Mouse (Mus musculus) neural tube, embryonic 15.5 days (tissue): ENCODE results near the gene Ctnnd2. TPM values are rescaled to one million over a fixed set of nuclear protein-coding genes. Genes with fewer than 3 reads are reported as not detected.

ENCODE experiments used
- ATAC-seq: fragments of 200-750 bp; cut with Nextera tagmentation; 2 replicates; pipeline ENCODE4 v1.8.0; 2017; ENCODE audit warnings: mild to moderate bottlenecking, moderate TSS enrichment, moderate library complexity; ENCODE audit not compliant: low FRiP score
- H3K27ac ChIP-seq: fragments of 300-500 bp; sonication (generic); replicated peaks from 2 replicates; pipeline ENCODE4 v1.5.1; 2015; ENCODE audit warnings: mild to moderate bottlenecking, inconsistent platforms
- H3K27me3 ChIP-seq: fragments of 300-500 bp; sonication (generic); replicated peaks from 2 replicates; pipeline ENCODE4 v1.6.1; 2015; ENCODE audit warnings: inconsistent platforms
- H3K36me3 ChIP-seq: fragments of 300-500 bp; sonication (generic); 2 replicates; pipeline ENCODE4 v1.6.1; 2015; ENCODE audit warnings: inconsistent platforms
- H3K4me1 ChIP-seq: fragments of 300-500 bp; sonication (generic); 2 replicates; pipeline ENCODE4 v1.6.1; 2015; ENCODE audit warnings: inconsistent platforms
- H3K4me2 ChIP-seq: fragments of 300-500 bp; sonication (generic); 2 replicates; pipeline ENCODE4 v1.6.1; 2015; ENCODE audit warnings: inconsistent platforms, mild to moderate bottlenecking, moderate library complexity
- H3K4me3 ChIP-seq: fragments of 300-500 bp; sonication (generic); replicated peaks from 2 replicates; pipeline ENCODE4 v1.5.1; 2015; ENCODE audit warnings: mild to moderate bottlenecking, inconsistent platforms
- H3K9ac ChIP-seq: fragments of 300-500 bp; sonication (generic); replicated peaks from 2 replicates; pipeline ENCODE4 v1.6.1; 2015; ENCODE audit warnings: mild to moderate bottlenecking, inconsistent platforms
- H3K9me3 ChIP-seq: fragments of 300-500 bp; sonication (generic); replicated peaks from 2 replicates; pipeline ENCODE4 v1.6.1; 2016; ENCODE audit warnings: inconsistent platforms
- WGBS: fragments of 180-500 bp; shearing (Covaris S2); methylation state at CpG from one replicate; pipeline ENCODE4 v1.1.7; 2015; ENCODE audit warnings: mixed read lengths; 5-methylcytosine and 5-hydroxymethylcytosine counted together
- polyA plus RNA-seq: library from polyadenylated mRNA; unstranded; fragments of >200 nt; fragmentation: Nextera tagmentation; extraction: Ambion mirVana; gene quantifications from 2 replicates; pipeline ENCODE4 v1.2.1, GENCODE M21; 2015

The Ctnnd2 gene
- polyA plus RNA-seq, 1 experiment from 2014 or later, result 67.4 TPM

GRCm38 (mm10) chr15:30617932-30618331 lies 445.5 kb downstream of the Ctnnd2 start:
- Histone ChIP-seq H3K27ac (no peak overlapping the region), H3K4me3 (no peak overlapping the region), H3K36me3 (no peaks in the 10 kb centered on the region), H3K4me1 (no peaks in the 10 kb centered on the region), H3K27me3 (no peaks in the 10 kb centered on the region), H3K9ac (no peak overlapping the region), H3K9me3 (no peaks in the 10 kb centered on the region), H3K4me2 (no peak overlapping the region)
- WGBS, result 57% methylated on average over 2 of the region's 2 CpGs
- ATAC-seq, result no peak

- ATAC-seq, result no peak
- Histone ChIP-seq H3K9ac (no peak overlapping the region), H3K4me1 (no peaks in the 10 kb centered on the region), H3K4me3 (no peak overlapping the region), H3K27ac (no peak overlapping the region), H3K4me2 (no peak overlapping the region), H3K36me3 (no peaks in the 10 kb centered on the region), H3K9me3 (no peaks in the 10 kb centered on the region), H3K27me3 (no peaks in the 10 kb centered on the region)
- WGBS, result 58% methylated on average over 3 of the region's 3 CpGs
These were observed 456.1 kb downstream of the Ctnnd2 start for GRCm38 (mm10) chr15:30628524-30628923.

DNA sequence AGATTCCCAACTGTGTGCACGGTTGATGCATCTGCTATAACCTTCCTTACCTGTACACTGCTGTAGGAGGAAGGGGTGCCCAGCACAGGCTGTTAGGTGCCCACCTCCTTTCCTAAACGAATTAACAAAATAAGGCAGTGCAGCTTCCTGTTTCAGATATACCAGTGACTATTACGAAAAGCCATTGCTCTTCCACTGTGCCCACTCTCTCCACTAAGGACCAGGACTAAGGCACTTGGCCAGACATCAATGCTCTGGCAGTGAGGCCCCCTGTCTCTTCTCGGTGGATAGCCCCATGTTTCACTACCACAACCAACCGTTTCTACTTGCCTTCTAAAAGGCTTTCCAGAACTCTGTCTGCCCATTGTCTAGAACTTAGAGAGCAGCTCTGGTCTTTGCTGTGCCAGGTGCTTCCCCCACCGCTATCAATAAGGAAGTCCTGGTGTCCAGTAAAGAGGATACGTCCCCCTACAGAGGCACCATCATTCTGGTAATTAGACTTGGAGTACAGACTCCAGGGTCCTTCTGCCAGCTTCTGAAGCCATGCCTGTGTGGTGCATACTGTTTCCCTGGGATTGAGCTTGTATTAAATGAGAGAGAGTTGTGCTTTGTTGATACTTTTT lies 459.8 kb downstream of the Ctnnd2 start:
- Histone ChIP-seq H3K9ac (no peak overlapping the region), H3K27ac (no peak overlapping the region), H3K9me3 (no peaks in the 10 kb centered on the region), H3K27me3 (no peaks in the 10 kb centered on the region), H3K4me3 (no peak overlapping the region), H3K4me1 (peaks cover 8% of the 10 kb centered on the region; the same call in 1 of the 2 replicates), H3K4me2 (no peak overlapping the region), H3K36me3 (no peaks in the 10 kb centered on the region)
- no peak for ATAC-seq
- WGBS, result 75% methylated on average over 7 of the region's 7 CpGs

- Histone ChIP-seq H3K27ac (no peak overlapping the region), H3K4me3 (no peak overlapping the region)
- no peak for ATAC-seq
These were observed 461.5 kb downstream of the Ctnnd2 start for GRCm38 (mm10) chr15:30633917-30634316.

GRCm38 (mm10) chr15:30634522-30634921 lies 462.1 kb downstream of the Ctnnd2 start:
- ATAC-seq, result peak; percentile 76
- no peak overlapping the region for H3K4me3 ChIP-seq
- no peaks in the 10 kb centered on the region for H3K27me3 ChIP-seq
- no peaks in the 10 kb centered on the region for H3K36me3 ChIP-seq
- 19% methylated on average over 5 of the region's 5 CpGs for WGBS
- H3K4me2 ChIP-seq, result no peak overlapping the region
- no peaks in the 10 kb centered on the region for H3K9me3 ChIP-seq
- peaks cover 8% of the 10 kb centered on the region; the same call in 1 of the 2 replicates for H3K4me1 ChIP-seq
- H3K9ac ChIP-seq, result no peak overlapping the region
- 0 out of 2 replicates have a peak overlapping the region, but pooled peaks have one; percentile 7 for H3K27ac ChIP-seq

More at GRCm38 (mm10) chr15:30633917-30634316, 461.5 kb downstream of the Ctnnd2 start:
- Histone ChIP-seq H3K4me1 (peaks cover 8% of the 10 kb centered on the region; the same call in 1 of the 2 replicates), H3K9ac (no peak overlapping the region), H3K4me2 (no peak overlapping the region), H3K27me3 (no peaks in the 10 kb centered on the region), H3K9me3 (no peaks in the 10 kb centered on the region), H3K36me3 (no peaks in the 10 kb centered on the region)
- 30% methylated on average over 2 of the region's 2 CpGs for WGBS

DNA sequence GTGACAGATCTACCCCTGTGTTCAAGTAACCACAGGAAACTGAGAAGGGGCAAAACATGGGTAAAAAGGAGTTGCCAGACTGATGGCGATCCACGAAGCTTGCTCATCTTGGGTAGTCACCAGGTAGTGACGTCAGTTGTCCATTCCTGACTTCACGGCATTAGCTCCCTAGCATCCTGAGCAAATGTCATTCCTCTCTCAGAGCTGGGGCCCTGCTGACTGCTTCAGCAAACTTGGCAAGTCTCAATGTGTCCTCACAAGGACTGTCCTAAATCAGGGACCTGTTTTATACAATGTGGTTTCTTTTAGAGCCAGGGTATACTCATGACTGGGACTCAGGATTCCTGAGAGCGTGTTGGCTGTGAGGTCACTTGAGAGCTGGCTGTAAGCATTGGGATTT lies 468.3 kb downstream of the Ctnnd2 start:
- WGBS, result 91% methylated on average over 5 of the region's 5 CpGs

DNA sequence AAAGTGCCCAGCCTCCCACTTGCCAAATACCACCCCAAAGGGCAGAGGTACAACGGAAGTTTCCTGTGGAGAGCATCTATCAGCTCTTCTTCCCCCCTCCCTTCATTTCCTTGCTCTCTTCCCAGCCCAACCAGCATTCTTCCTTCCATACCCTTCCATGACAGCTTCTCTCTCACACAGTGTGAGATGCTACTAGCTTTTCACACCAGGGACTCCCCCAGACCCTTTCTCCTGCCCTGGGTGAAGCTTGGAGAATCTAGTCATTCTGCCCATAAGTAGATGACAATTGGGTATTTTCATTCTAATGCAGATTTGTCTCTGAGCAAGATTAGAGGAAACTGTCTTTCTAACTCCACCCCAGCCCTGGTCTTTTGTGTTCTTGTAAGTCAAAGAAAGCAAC lies 473.3 kb downstream of the Ctnnd2 start:
- Histone ChIP-seq H3K27ac (no peak overlapping the region), H3K27me3 (no peaks in the 10 kb centered on the region; the same call in 1 of the 2 replicates), H3K4me3 (no peak overlapping the region), H3K36me3 (no peaks in the 10 kb centered on the region), H3K4me1 (peaks cover 13% of the 10 kb centered on the region), H3K9me3 (no peaks in the 10 kb centered on the region), H3K9ac (no peak overlapping the region), H3K4me2 (0 out of 2 replicates have a peak overlapping the region, but pooled peaks have one; percentile 97)
- 48% methylated on average over 1 of the region's 1 CpGs for WGBS
- no peak for ATAC-seq

More for the DNA sequence above, 468.3 kb downstream of the Ctnnd2 start:
- ATAC-seq, result no peak
- no peaks in the 10 kb centered on the region for H3K27me3 ChIP-seq
- no peaks in the 10 kb centered on the region for H3K36me3 ChIP-seq
- no peak overlapping the region for H3K4me2 ChIP-seq
- no peaks in the 10 kb centered on the region for H3K4me1 ChIP-seq
- H3K27ac ChIP-seq, result no peak overlapping the region
- no peak overlapping the region for H3K4me3 ChIP-seq
- no peaks in the 10 kb centered on the region for H3K9me3 ChIP-seq
- no peak overlapping the region for H3K9ac ChIP-seq

GRCm38 (mm10) chr15:30646501-30647431 lies 474.4 kb downstream of the Ctnnd2 start:
- no peaks in the 10 kb centered on the region for H3K9me3 ChIP-seq
- no peaks in the 10 kb centered on the region; the same call in 1 of the 2 replicates for H3K27me3 ChIP-seq
- H3K4me1 ChIP-seq, result peaks cover 13% of the 10 kb centered on the region
- peak overlapping the region; percentile 70 for H3K9ac ChIP-seq
- ATAC-seq, result peak; percentile 76
- no peaks in the 10 kb centered on the region for H3K36me3 ChIP-seq
- WGBS, result 2% methylated on average over 92 of the region's 94 CpGs
- H3K4me2 ChIP-seq, result peak overlapping the region; percentile 97
- H3K4me3 ChIP-seq, result peak overlapping the region; percentile 54
- peak overlapping the region; percentile 48 for H3K27ac ChIP-seq

DNA sequence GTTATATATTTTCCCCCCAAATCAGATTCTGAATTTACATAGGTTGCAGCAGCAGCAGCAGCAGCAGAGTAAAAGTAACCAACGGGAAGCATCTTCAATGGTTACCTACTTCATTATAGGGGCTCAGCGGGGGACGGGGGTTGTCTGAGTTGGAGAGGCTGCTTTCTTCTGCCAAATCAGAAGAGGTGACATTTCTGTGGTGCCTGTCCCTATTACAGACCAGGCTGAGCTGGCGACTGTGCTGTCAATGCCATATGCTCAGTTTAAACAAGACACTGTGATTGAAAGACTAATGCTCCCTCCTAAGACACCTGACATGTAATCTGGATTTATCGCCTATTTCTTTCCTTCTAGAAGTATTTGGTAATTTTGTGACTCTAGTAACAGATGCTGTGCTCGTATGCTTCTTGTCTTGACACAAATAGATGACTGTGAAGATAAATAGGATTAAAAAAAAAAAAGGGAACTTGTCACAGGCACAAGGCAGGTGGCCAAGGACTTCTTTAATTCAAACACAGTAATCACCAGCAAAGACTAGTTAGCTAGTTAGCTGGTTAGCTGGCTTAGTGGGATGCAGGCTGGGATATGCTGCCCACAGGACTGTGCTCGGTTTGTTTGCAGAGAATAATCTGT lies 475.4 kb downstream of the Ctnnd2 start:
- 54% methylated on average over 7 of the region's 7 CpGs for WGBS
- Histone ChIP-seq H3K9ac (no peak overlapping the region), H3K4me2 (peak overlapping the region; percentile 97), H3K36me3 (no peaks in the 10 kb centered on the region), H3K9me3 (no peaks in the 10 kb centered on the region), H3K27me3 (no peaks in the 10 kb centered on the region; the same call in 1 of the 2 replicates), H3K27ac (no peak overlapping the region), H3K4me3 (no peak overlapping the region), H3K4me1 (peaks cover 13% of the 10 kb centered on the region)
- no peak for ATAC-seq

DNA sequence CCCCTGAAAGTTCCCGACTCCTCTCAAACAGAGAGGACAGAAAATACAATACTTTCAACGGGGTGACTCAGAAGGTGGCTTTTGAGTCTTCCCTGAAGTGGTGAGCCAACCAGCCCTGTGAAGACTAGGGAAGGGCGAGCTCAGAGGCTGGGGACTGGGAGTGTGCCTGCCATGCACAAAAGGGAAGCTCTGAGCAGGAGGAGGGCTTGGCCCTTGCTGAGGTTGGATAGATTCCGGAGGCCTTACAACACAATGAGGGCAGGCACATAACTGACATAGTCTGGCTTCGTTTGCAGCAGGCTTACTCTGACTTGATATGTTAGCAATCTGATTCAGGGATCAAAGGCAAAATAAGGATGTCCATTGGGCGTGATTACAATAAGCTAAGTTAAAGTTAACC lies 477.6 kb downstream of the Ctnnd2 start:
- no peaks in the 10 kb centered on the region for H3K36me3 ChIP-seq
- no peak overlapping the region for H3K27ac ChIP-seq
- H3K4me2 ChIP-seq, result no peak overlapping the region
- 76% methylated on average over 6 of the region's 6 CpGs for WGBS
- H3K4me1 ChIP-seq, result peaks cover 13% of the 10 kb centered on the region
- no peaks in the 10 kb centered on the region; the same call in 1 of the 2 replicates for H3K27me3 ChIP-seq
- H3K9me3 ChIP-seq, result no peaks in the 10 kb centered on the region
- H3K4me3 ChIP-seq, result no peak overlapping the region
- no peak overlapping the region for H3K9ac ChIP-seq
- no peak for ATAC-seq

DNA sequence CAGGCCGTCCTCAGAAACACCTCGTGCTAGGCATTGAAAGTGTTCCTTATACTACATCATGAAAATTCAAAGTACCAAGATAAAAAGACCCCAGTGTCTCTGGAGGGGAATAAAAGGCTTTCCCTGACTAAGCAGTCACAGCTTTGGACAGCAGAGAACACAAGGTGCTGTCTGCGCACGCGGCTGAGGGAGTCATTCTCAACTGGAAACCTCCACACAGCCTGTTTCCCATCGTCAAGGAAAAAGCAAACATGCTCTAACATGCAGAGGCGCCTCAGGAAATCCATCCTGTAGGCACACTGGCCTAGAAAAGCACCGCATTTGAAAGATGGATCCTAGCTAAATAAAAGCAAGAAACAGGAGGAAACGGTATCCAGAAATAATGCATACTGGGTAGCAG lies 483.0 kb downstream of the Ctnnd2 start:
- 65% methylated on average over 9 of the region's 9 CpGs for WGBS
- no peaks in the 10 kb centered on the region for H3K9me3 ChIP-seq
- no peak overlapping the region; the same call in 1 of the 2 replicates for H3K27ac ChIP-seq
- ATAC-seq, result 0 out of 2 replicates have a peak, but pooled peaks have one; percentile 30
- no peaks in the 10 kb centered on the region for H3K36me3 ChIP-seq
- no peaks in the 10 kb centered on the region for H3K27me3 ChIP-seq
- no peak overlapping the region for H3K9ac ChIP-seq
- H3K4me1 ChIP-seq, result 0 out of 2 replicates have a peak, but pooled peaks cover 5% of the 10 kb centered on the region
- no peak overlapping the region for H3K4me3 ChIP-seq
- no peak overlapping the region for H3K4me2 ChIP-seq
